Mouse (Mus musculus) heart, adult 11 months (tissue): ENCODE results near the gene Zc3h8.

Experiments used
- DNase-seq: peaks from one replicate; pipeline ENCODE4 v3.0.0; 2022

Zc3h8 gene

DNA sequence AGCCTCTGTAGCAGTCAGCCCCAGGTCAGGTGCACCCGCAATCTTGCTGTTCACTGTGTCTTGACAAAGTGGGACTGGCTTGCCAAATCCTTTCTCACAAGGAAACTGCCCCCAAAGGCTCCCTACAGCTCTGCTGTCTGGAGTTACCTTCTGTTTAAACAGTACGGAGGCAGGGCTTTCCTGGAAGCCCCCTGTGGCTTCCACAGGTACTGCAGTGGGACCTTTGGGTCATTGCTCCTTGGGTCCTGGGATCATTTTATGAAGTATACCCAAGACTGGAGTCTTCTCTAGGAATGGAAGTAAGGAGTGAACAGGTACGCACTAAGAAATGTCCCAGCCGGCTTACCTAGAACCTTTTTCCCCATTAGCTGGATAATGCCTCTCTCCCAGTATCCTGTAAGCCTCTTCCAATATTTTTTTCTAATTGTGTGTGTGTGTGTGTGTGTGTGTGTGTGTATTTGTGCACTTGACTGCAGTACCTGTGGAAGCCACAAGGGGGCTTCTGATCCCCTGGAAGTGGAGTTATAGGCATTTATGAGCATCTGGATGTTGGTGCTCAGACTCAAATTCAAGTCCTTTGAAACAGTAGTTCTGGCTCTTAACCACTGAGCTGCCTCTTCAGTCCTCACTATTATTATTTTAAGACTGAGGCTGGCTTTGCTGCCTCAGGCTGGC, 53.1 kb downstream of the Zc3h8 start:
- DNase-seq = no peak

DNA sequence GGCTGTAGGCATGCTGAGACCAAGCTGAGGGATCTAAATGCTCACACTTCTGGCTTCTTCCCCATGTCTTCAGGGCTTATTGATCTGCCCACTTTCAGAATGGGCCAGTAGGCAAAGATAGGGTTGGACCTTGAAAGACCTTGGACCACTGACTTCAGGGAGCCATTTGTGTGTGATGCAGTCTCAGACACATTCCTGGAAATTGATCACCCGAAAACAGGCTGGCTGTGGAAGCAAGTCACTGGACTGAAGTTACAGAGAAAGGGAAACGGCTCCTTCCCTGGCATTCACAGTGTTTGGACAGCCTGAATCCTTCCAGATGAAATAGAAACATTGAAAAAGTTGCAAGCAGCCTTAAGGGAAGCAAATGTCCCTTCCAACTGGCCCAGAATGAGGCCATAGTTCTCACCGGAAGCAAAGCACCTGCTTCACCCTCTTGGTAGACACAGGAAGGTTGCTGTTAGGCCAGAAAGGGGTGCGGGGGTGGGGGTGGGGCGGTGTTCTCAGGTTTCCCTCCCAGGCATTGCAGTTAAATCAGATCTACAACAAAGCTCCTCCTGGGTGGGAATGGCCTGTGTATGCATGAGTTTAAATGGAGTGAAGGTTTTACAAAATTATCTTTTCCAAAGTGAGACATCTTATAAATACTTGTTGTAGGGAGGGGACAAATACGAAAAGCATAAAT, 55.9 kb downstream of the Zc3h8 start:
- DNase-seq = no peak

DNA sequence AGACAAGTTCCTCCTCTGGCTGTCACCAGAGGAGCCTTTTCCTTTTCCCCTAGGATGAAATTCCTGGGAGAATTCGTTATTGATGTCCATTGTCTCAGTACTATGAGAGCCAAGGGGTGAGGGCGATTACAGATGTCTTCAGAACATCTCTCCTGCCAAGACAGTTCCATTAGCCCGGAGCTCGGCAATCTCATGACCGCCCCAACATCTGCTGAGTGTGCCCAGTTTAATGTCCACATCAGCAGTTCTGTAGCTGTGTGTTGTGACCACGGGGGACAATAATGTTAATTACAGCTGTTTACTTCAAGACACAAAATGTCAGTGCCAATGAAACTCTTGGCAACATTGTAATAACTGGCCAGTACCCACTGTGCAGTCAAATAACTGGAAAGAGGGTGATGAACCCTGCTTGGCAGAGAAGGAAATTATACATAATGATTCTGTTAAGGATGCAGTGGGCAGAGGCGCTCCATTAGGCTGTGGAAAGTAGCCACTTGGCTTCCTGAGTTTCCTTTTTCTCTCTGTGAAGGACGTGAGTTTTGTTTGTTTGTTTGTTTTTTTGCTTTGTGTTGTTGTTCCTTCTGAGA, 58.6 kb downstream of the Zc3h8 start:
- DNase-seq = no peak

DNA sequence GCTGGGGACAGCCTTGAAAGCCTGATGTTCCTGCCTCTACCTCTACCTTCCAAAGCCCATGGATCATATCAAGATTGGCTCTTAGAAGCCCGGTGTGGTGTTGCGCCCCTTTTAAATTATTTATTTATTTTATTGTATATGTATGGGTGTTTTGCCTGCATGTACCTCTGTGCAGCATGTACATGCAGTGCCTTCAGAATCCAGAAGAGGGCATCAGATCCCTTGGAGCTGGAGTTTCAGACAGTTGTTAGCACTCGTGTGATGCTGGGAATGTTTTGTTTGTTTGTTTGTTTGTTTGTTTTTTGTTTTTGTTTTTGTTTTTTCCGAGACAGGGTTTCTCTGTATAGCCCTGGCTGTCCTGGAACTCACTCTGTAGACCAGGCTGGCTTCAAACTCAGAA, 62.6 kb downstream of the Zc3h8 start:
- no peak for DNase-seq
